Mouse (Mus musculus): ENCODE results near the gene Pgp.

DNA sequence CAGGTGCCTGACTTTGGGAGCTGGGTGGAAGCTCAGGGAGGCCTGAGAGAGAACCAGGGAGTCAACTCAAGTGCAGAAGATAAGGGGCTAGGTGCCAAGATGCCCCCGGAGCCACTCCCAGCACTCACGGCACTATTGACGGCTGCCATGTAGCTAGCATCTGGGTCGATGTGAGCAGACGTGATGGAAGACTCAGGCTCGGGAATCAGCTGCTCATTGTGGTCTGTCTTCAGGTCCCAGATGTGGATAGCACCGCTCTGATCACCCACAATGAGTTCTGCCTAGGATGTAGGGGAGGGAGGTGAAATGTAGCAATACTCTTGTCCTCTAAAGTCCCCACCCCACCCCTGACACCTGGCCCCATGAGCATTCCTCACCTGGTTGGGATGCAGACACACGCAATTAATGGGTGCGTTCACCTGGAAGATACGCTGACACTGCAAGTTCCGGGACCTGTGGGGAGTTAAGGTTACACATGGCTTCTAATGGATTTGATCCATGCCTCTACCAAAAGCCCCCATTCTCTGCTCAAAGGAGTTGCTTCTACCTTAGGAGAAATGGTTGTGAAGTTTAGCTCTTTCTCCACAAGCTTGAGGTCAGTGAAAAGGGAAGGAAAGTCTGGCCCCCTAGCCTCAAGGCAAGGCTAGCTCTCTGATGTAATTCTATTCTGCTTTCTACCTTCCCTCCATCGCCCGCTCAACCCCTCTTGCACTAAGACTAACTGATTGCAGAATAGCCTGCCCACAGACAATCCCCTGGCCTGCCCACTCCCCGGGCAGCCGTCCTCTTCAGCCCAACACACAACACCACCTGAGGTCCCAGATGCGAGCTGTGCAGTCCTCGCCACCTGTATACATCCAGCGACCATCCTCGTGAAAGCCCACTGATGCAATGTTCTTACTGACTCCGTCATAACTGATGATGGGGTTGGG is 7.1 kb downstream of the Pgp start:
- TF ChIP-seq CTCF (IDR thresholded peaks at IDR 0.05; ENCODE audit: extremely low read depth, insufficient read depth, low read length) (no peak), POLR2A (IDR thresholded peaks at IDR 0.05; ENCODE audit: extremely low read depth, insufficient read depth, low read length) (no peak)

Measured in cortical plate, adult 2 months (tissue).